Mouse (Mus musculus) intestine, embryonic 14.5 days (tissue): ENCODE data around the gene Mmgt1. TPM values are rescaled to one million over a fixed set of nuclear protein-coding genes. Genes with fewer than 3 reads are reported as not detected.

ENCODE experiments used
- microRNA-seq: library from miRNA; unstranded; fragments of <30 nt; microRNA quantifications from one replicate; pipeline ENCODE4, GENCODE M21; 2016
- polyA plus RNA-seq: library from polyadenylated mRNA; unstranded; fragments of >200 nt; fragmentation: Nextera tagmentation; extraction: Ambion mirVana; gene quantifications from 2 replicates; pipeline ENCODE4 v1.2.1, GENCODE M21; 2014

Gene Mmgt1
- polyA plus RNA-seq, 1 experiment from 2014 or later = 26.6 TPM

Small RNA genes within 50 kb of the gene (microRNA-seq; reads per million reads assigned to microRNA genes)
- not detected for gene Mir5116

Other genes with a start within 250 kb of the Mmgt1 start
- gene Smim10l2a, start 223.5 kb downstream of the Mmgt1 start, polyA plus RNA-seq = 6.7 and 6.8 TPM in 2 replicates
- 3.7 and 4.0 TPM in 2 replicates for gene Gm2174, start 150.1 kb downstream of the Mmgt1 start, polyA plus RNA-seq
- 25.2 and 34.1 TPM in 2 replicates for gene Ints6l, start 143.2 kb downstream of the Mmgt1 start, polyA plus RNA-seq
- not detected in 2 replicates for gene Gm10477, start 73.3 kb downstream of the Mmgt1 start, polyA plus RNA-seq
- gene Gm648, start 48.5 kb downstream of the Mmgt1 start, polyA plus RNA-seq = 0.35 TPM in 1 of 2 replicates, not detected in the other
- gene Slc9a6, start 11.7 kb upstream of the Mmgt1 start, polyA plus RNA-seq = 8.5 and 9.5 TPM in 2 replicates
- gene Fhl1, start 133.7 kb upstream of the Mmgt1 start, polyA plus RNA-seq = 36.6 and 38.8 TPM in 2 replicates
- 1.2 and 1.6 TPM in 2 replicates for gene Map7d3, start 224.3 kb upstream of the Mmgt1 start, polyA plus RNA-seq